Comparison of ENCODE assay signal across 18 mouse cellular contexts in the genomic region with DNA sequence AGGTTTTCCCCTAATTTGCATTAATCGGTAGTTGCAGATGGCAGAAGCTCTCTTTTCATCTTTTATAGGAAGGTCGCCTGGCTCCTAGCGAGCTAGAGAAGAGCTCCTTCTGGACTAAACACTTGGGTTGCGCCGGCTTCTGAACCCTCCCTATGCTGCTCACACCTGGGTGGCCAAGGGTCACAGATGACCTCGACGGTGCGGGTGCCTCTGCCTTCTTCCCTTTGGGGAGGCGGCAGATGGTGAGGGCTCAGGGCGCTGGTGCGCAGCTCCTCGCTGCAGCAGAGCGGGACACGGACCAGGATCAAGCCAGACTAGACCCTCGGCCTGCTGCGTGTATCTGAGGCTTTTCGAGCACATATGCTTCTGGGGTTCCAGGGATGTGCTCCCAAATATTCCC. TPM values are rescaled to one million over a fixed set of nuclear protein-coding genes. Genes with fewer than 3 reads are reported as not detected.
A peak's percentile ranks its signal among the peaks of the same experiment; 100 is the strongest.
DNase-seq lines count a peak whose midpoint lies in the region; ATAC-seq lines count a peak whose summit lies in the region.
"Had no signal": no experiment of that assay in that cellular context is flagged by ENCODE, and none has a peak within 500 bp of the region (broad histone marks: within the 10 kb centered on the region; RNA-seq: fewer than 3 reads in every experiment).

No protein-coding gene starts in this region.

- H3K36me3 ChIP-seq in intestine, embryonic 14.5 days (ENCODE audit: control insufficient read depth, insufficient read depth, low read length) = no peaks in the 10 kb centered on the region
- no peaks in the 10 kb centered on the region for H3K36me3 ChIP-seq in intestine, embryonic 15.5 days
- no peaks in the 10 kb centered on the region for H3K36me3 ChIP-seq in hindbrain, embryonic 11.5 days (ENCODE audit: control insufficient read depth, insufficient read depth, low read length)
- H3K36me3 ChIP-seq in neural tube, embryonic 13.5 days = no peaks in the 10 kb centered on the region
- H3K36me3 ChIP-seq in kidney, embryonic 14.5 days (ENCODE audit: control insufficient read depth, insufficient read depth, low read length) = no peaks in the 10 kb centered on the region
- H3K36me3 ChIP-seq: kidney, embryonic 15.5 days; limb, embryonic 10.5 days had no signal

- no peak overlapping the region for H3K27ac ChIP-seq in intestine, embryonic 14.5 days (ENCODE audit: low read depth)
- H3K27ac ChIP-seq in intestine, embryonic 15.5 days = no peak overlapping the region
- H3K27ac ChIP-seq in hindbrain, embryonic 11.5 days (ENCODE audit: low read depth, low read length) = no peak overlapping the region
- H3K27ac ChIP-seq in neural tube, embryonic 13.5 days (replicated peaks) = no peak overlapping the region
- no peak overlapping the region for H3K27ac ChIP-seq in kidney, embryonic 14.5 days (ENCODE audit: low read depth, low read length)
- H3K27ac ChIP-seq: gastrocnemius, adult 2 months; kidney, embryonic 15.5 days; limb, embryonic 10.5 days; liver, embryonic 14.5 days had no signal

- no peaks in the 10 kb centered on the region for H3K9me3 ChIP-seq in intestine, embryonic 14.5 days (ENCODE audit: control insufficient read depth, low read length)
- H3K9me3 ChIP-seq in intestine, embryonic 15.5 days = no peaks in the 10 kb centered on the region
- H3K9me3 ChIP-seq in hindbrain, embryonic 11.5 days (ENCODE audit: control insufficient read depth, low read length) = no peaks in the 10 kb centered on the region
- H3K9me3 ChIP-seq in neural tube, embryonic 13.5 days = no peaks in the 10 kb centered on the region
- no peaks in the 10 kb centered on the region for H3K9me3 ChIP-seq in kidney, embryonic 14.5 days (ENCODE audit: control insufficient read depth, low read length)
- H3K9me3 ChIP-seq: kidney, embryonic 15.5 days; limb, embryonic 10.5 days had no signal

- H3K9ac ChIP-seq in intestine, embryonic 14.5 days (ENCODE audit: low read length) = no peak overlapping the region
- no peak overlapping the region for H3K9ac ChIP-seq in intestine, embryonic 15.5 days
- no peak overlapping the region for H3K9ac ChIP-seq in hindbrain, embryonic 11.5 days (ENCODE audit: low read depth, low read length)
- H3K9ac ChIP-seq in neural tube, embryonic 13.5 days = no peak overlapping the region
- no peak overlapping the region for H3K9ac ChIP-seq in kidney, embryonic 14.5 days (ENCODE audit: low read depth, low read length)
- H3K9ac ChIP-seq: kidney, embryonic 15.5 days; liver, embryonic 14.5 days had no signal

- no peak for ATAC-seq in intestine, embryonic 14.5 days (replicated peaks; ENCODE audit: low FRiP score, low TSS enrichment, low read depth)
- no peak for ATAC-seq in intestine, embryonic 15.5 days
- ATAC-seq in hindbrain, embryonic 11.5 days (ENCODE audit: low FRiP score) = 0 out of 2 replicates have a peak, but pooled peaks have one; percentile 17
- no peak for ATAC-seq in neural tube, embryonic 13.5 days (ENCODE audit: low read depth)
- no peak for ATAC-seq in kidney, embryonic 14.5 days (ENCODE audit: low FRiP score, low TSS enrichment)

- no peak overlapping the region for H3K4me3 ChIP-seq in intestine, embryonic 14.5 days (ENCODE audit: low read depth, low read length)
- no peak overlapping the region for H3K4me3 ChIP-seq in intestine, embryonic 15.5 days (replicated peaks)
- 0 out of 2 replicates have a peak overlapping the region, but pooled peaks have one; percentile 10 for H3K4me3 ChIP-seq in hindbrain, embryonic 11.5 days (ENCODE audit: low read depth, low read length)
- no peak overlapping the region for H3K4me3 ChIP-seq in neural tube, embryonic 13.5 days
- H3K4me3 ChIP-seq in kidney, embryonic 14.5 days (ENCODE audit: low read length) = no peak overlapping the region
- H3K4me3 ChIP-seq: gastrocnemius, adult 2 months; kidney, embryonic 15.5 days; limb, embryonic 10.5 days had no signal

- WGBS in intestine, embryonic 14.5 days = 2% methylated on average over 17 of the region's 17 CpGs
- 4% methylated on average over 17 of the region's 17 CpGs for WGBS in intestine, embryonic 15.5 days
- WGBS in hindbrain, embryonic 11.5 days = 2% methylated on average over 17 of the region's 17 CpGs
- WGBS in neural tube, embryonic 13.5 days = 1% methylated on average over 17 of the region's 17 CpGs
- WGBS in kidney, embryonic 14.5 days = 2% methylated on average over 17 of the region's 17 CpGs

- H3K27me3 ChIP-seq in intestine, embryonic 14.5 days (replicated peaks; ENCODE audit: control insufficient read depth, insufficient read depth, low read length) = peaks cover 90% of the 10 kb centered on the region
- H3K27me3 ChIP-seq in intestine, embryonic 15.5 days (replicated peaks) = peaks cover 48% of the 10 kb centered on the region
- peaks cover 51% of the 10 kb centered on the region for H3K27me3 ChIP-seq in hindbrain, embryonic 11.5 days (ENCODE audit: control insufficient read depth, insufficient read depth, low read length)
- H3K27me3 ChIP-seq in neural tube, embryonic 13.5 days = peaks cover 89% of the 10 kb centered on the region
- H3K27me3 ChIP-seq in kidney, embryonic 14.5 days (ENCODE audit: control insufficient read depth, insufficient read depth, low read length) = peaks cover 80% of the 10 kb centered on the region

- H3K4me1 ChIP-seq in intestine, embryonic 14.5 days (replicated peaks; ENCODE audit: control insufficient read depth, insufficient read depth, low read length) = peaks cover 6% of the 10 kb centered on the region; the same call in 1 of the 2 replicates
- H3K4me1 ChIP-seq in intestine, embryonic 15.5 days (replicated peaks) = peaks cover 10% of the 10 kb centered on the region
- peaks cover 7% of the 10 kb centered on the region for H3K4me1 ChIP-seq in hindbrain, embryonic 11.5 days (replicated peaks; ENCODE audit: control insufficient read depth, insufficient read depth, low read length)
- peaks cover 22% of the 10 kb centered on the region for H3K4me1 ChIP-seq in neural tube, embryonic 13.5 days (replicated peaks)
- no peaks in the 10 kb centered on the region for H3K4me1 ChIP-seq in kidney, embryonic 14.5 days (ENCODE audit: control insufficient read depth, insufficient read depth, low read length)

- no peak overlapping the region for H3K4me2 ChIP-seq in intestine, embryonic 14.5 days (ENCODE audit: low read length)
- H3K4me2 ChIP-seq in intestine, embryonic 15.5 days (replicated peaks) = no peak overlapping the region
- H3K4me2 ChIP-seq in hindbrain, embryonic 11.5 days (replicated peaks; ENCODE audit: low read depth, low read length) = no peak overlapping the region
- peak overlapping the region; percentile 38 for H3K4me2 ChIP-seq in neural tube, embryonic 13.5 days
- H3K4me2 ChIP-seq in kidney, embryonic 14.5 days (replicated peaks; ENCODE audit: low read depth, low read length) = no peak overlapping the region
- H3K4me2 ChIP-seq: kidney, embryonic 15.5 days had no signal

- DNase-seq in intestine, embryonic 14.5 days (ENCODE audit: low spot score) = peak; percentile 53
- DNase-seq in R1 (ENCODE audit: low read depth, low spot score) = peak; percentile 7
- peak; percentile 43 for DNase-seq in hindbrain, embryonic 11.5 days (ENCODE audit: low spot score)
- DNase-seq in layer of hippocampus, adult 18-20 months (ENCODE audit: low spot score in 2 of 2) = no peak
- DNase-seq: adrenal gland, adult 2 months; cerebellum, postnatal 25 days; gastrocnemius, adult 2 months; heart, postnatal 36 days; lung, postnatal 36 days; right cerebral cortex, adult 18-20 months; thymus, adult 18-20 months had no signal

RNA-seq across cellular contexts. Expression of gene Prdm13, which starts 11.7 kb away (rescaled TPM):
- polyA plus RNA-seq in intestine, embryonic 14.5 days (2014; fragmentation: Nextera tagmentation; extraction: Ambion mirVana) = not detected in 2 replicates
- polyA plus RNA-seq in intestine, embryonic 15.5 days (2015; fragmentation: Nextera tagmentation; extraction: Ambion mirVana) = not detected in 2 replicates
- polyA plus RNA-seq in hindbrain, embryonic 11.5 days (2014; fragmentation: Nextera tagmentation; extraction: Ambion mirVana) = 8.1 and 8.2 TPM in 2 replicates
- polyA plus RNA-seq in neural tube, embryonic 13.5 days (2015; fragmentation: Nextera tagmentation; extraction: Ambion mirVana) = 1.4 and 2.0 TPM in 2 replicates
- not detected in 2 replicates for polyA plus RNA-seq in kidney, embryonic 14.5 days (2014; fragmentation: Nextera tagmentation; extraction: Ambion mirVana)
- total RNA-seq in layer of hippocampus, adult 18-20 months (2021) = not detected
- total RNA-seq: adrenal gland, adult 2 months; gastrocnemius, adult 2 months; heart, postnatal 36 days; layer of hippocampus, adult 8-10 months had no signal
- polyA plus RNA-seq: kidney, embryonic 15.5 days; limb, embryonic 10.5 days; liver, embryonic 14.5 days had no signal

RNA-seq across cellular contexts. Expression of gene Ccnc, which starts 53.5 kb away (rescaled TPM):
- polyA plus RNA-seq in intestine, embryonic 14.5 days (2014; fragmentation: Nextera tagmentation; extraction: Ambion mirVana) = 36.9 and 40.6 TPM in 2 replicates
- 36.8 and 37.4 TPM in 2 replicates for polyA plus RNA-seq in intestine, embryonic 15.5 days (2015; fragmentation: Nextera tagmentation; extraction: Ambion mirVana)
- polyA plus RNA-seq in hindbrain, embryonic 11.5 days (2014; fragmentation: Nextera tagmentation; extraction: Ambion mirVana) = 86.3 and 90.6 TPM in 2 replicates
- 69.8 and 72.8 TPM in 2 replicates for polyA plus RNA-seq in neural tube, embryonic 13.5 days (2015; fragmentation: Nextera tagmentation; extraction: Ambion mirVana)
- 48.4 and 48.9 TPM in 2 replicates for polyA plus RNA-seq in kidney, embryonic 14.5 days (2014; fragmentation: Nextera tagmentation; extraction: Ambion mirVana)
- 10 to 100 TPM; 33.0 to 40.3 TPM for total RNA-seq in layer of hippocampus, adult 18-20 months (2021)

Comparison
In these comparisons a context has a peak if more than half of its experiments do, and no peak if none do; other contexts are left out.
1. DNase-seq: peak in intestine, embryonic 14.5 days (single experiment), R1 (single experiment) and hindbrain, embryonic 11.5 days (single experiment); none in layer of hippocampus, adult 18-20 months (0 of 2).